Mouse (Mus musculus): ENCODE data around the gene Lin52. TPM values are rescaled to one million over a fixed set of nuclear protein-coding genes. Genes with fewer than 3 reads are reported as not detected.

Gene Lin52
- polyA plus RNA-seq (2014; fragmentation: Illumina TruSeq; extraction: RNeasy Lipid Tissue Mini Kit (QIAGEN cat#74804); ENCODE audit: low read depth, low replicate concordance) = 35.7 TPM

DNA sequence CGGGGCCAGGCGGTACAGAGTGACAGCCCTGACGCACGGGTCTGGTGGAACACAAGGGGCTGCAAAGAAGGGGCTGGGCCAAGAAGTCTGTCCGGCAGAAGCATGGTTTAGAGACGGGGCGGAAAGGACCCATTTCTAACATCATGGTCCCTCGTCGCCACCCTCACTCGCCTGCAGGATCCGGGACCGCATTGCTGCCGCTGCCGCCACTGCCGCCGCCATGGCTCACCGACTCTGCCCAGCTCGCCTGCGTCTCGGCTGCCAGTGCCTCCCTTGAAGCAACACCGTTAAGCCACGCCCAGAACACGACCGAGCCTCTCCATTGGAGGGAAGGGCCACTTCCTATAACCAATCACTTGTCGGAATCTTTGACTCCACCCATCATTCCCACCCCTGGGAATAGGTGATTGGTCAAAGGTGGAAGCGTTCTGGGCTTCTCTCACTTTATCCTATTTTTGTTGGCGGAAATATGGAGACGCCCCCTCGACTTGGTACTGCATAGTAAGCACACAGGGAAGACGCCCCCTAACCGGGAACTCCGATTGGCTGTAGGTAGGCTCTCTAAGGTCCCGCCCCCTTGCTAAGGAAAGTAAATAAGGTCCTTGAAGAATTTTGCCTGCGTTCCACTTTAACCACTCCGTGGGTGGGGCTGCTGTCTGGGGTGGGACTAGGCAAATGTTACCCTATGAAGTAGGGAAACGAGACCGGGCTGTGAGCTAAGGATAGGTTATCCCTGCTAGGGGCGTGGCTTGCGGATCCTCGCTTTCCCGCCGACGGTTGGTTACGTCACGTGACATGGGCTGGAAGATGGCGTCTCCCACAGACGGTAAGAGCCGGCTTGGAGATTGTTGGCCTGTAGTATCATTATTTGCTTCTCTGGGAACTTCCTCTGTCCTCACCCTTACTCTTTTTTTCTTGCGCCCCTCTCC is at the start of gene Lin52, which contains the start of gene Aldh6a1:
TSS of gene Lin52 (plus strand) at position 705 of the 929 bp plus-strand sequence.
TSS of gene Aldh6a1 (minus strand) at position 287 of the 929 bp plus-strand sequence.

DNA sequence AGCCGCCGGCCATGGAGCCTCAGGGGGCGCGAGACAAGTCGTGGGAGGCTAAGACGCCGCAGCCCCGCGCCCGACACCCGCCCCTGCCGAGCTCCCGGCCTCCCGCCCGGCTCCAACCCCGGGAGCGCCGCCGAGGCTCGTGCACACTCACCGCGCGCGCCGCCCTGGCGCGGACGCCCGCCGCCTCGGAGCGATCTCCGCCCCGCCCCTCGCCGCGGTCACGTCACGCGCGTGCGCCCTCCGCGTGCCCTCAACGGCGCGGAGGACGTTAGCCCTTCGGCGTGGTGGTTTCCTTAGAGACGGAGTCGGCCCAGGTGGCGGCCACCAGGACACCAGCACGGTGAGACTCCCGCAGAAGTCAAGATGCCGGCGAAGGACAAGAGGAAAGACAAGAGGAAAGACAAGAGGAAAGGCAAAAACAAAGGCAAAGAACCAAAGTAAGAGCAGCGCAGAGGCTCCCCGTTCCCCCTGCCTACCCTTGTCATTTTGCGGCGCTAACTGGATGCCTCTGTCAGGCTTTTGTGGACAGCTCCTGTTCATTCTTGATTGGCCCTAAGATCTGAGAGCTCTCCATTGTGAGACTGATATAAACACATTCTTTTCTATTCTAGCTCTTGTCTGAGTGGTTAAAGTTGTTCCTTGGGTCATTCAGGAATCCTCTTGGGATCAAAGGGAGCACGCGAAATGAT is 42.3 kb upstream of the Lin52 start, which contains the start of the genes Entpd5 and Bbof1:
TSS of gene Entpd5 (minus strand) at position 211 of the 689 bp plus-strand sequence.
TSS of gene Bbof1 (plus strand) at position 253 of the 689 bp plus-strand sequence.

DNA sequence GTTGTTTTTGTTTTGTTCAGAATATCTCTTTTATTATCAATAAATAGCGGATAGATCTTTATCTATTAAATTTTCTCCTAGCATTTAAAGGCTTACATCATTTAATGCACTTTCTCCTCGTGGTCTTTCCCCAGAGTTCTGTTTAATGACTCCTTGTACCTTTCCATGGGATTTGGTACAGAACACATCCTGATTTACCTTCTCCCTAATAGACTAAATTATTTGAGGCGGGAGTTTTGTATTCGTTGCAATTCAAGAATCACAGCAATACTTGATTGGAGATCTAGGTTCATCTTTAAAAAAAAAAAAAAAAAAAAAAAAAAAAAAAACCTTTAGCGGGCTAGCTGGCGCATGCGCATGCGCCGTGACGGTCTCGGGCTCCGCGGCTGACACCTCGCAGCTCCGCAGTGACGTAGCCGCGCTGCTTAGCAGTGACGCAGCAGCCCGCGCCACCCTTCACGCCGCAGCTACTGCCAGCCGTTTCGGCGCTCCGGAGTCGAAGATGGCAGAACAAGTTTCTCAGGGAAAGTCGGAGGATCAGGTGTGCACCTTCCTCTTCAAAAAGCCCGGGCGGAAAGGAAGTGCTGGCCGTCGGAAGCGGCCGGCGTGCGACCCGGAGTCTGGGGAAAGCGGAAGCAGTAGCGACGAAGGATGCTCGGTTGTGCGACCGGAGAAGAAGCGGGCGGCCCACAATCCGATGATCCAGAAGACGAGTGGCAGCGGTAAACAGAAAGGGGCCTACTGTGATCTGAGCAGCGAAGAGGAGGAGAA is 34.2 kb upstream of the Lin52 start, which contains the start of gene Rnf113a2:
TSS of gene Rnf113a2 (plus strand) at position 363 of the 771 bp plus-strand sequence.

DNA sequence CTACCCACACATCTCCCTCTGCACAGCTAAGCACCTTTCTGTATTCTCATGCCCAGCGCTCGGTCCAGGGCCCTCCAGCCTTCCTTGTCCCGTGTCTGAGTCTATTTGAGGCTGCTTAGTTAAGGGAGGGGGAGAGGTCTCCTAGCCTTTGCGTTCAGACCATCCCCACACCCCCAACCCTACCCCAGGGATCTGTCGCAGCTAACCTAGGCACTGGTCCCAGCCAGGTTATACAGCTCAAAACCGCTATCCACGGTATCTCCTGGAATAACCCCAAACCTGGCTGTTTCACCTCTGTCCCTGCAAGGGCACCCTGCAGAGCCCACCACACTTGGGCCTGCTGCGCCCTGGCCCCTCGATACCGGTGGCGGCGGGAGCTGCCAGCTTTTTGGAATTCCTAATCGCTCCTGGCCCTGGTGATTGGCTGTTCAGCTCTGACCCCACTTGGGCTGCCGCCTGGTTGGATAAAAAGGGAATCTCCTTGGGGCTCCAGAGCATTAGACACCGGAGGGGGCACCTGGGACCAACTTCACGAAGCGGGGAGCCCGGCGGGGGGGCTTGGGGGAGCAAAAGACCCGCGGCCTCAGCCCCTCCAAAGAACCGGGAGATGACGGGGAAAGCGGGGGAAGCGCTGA is 118.2 kb downstream of the Lin52 start, which contains the start of gene Vsx2:
TSS of gene Vsx2 (plus strand) at position 427 of the 635 bp plus-strand sequence.

Other genes starting within 250 kb of the Lin52 start
- 4.6 TPM for gene Elmsan1, start 232.5 kb upstream of the Lin52 start, polyA plus RNA-seq (2014; fragmentation: Illumina TruSeq; extraction: RNeasy Lipid Tissue Mini Kit (QIAGEN cat#74804); ENCODE audit: low read depth, low replicate concordance)
- 199 TPM for gene Ptgr2, start 166.2 kb upstream of the Lin52 start, polyA plus RNA-seq (2014; fragmentation: Illumina TruSeq; extraction: RNeasy Lipid Tissue Mini Kit (QIAGEN cat#74804); ENCODE audit: low read depth, low replicate concordance)
- gene Zfp410, start 134.6 kb upstream of the Lin52 start, polyA plus RNA-seq (2014; fragmentation: Illumina TruSeq; extraction: RNeasy Lipid Tissue Mini Kit (QIAGEN cat#74804); ENCODE audit: low read depth, low replicate concordance) = 21.9 TPM
- gene Coq6, start 89.8 kb upstream of the Lin52 start, polyA plus RNA-seq (2014; fragmentation: Illumina TruSeq; extraction: RNeasy Lipid Tissue Mini Kit (QIAGEN cat#74804); ENCODE audit: low read depth, low replicate concordance) = 1.2 TPM
- 3.6 TPM for gene Fam161b, start 89.6 kb upstream of the Lin52 start, polyA plus RNA-seq (2014; fragmentation: Illumina TruSeq; extraction: RNeasy Lipid Tissue Mini Kit (QIAGEN cat#74804); ENCODE audit: low read depth, low replicate concordance)
- 313 TPM for gene Entpd5, start 42.4 kb upstream of the Lin52 start, polyA plus RNA-seq (2014; fragmentation: Illumina TruSeq; extraction: RNeasy Lipid Tissue Mini Kit (QIAGEN cat#74804); ENCODE audit: low read depth, low replicate concordance)
- 19.5 TPM for gene Bbof1, start 42.4 kb upstream of the Lin52 start, polyA plus RNA-seq (2014; fragmentation: Illumina TruSeq; extraction: RNeasy Lipid Tissue Mini Kit (QIAGEN cat#74804); ENCODE audit: low read depth, low replicate concordance)
- gene Rnf113a2, start 34.2 kb upstream of the Lin52 start, polyA plus RNA-seq (2014; fragmentation: Illumina TruSeq; extraction: RNeasy Lipid Tissue Mini Kit (QIAGEN cat#74804); ENCODE audit: low read depth, low replicate concordance) = 10.9 TPM
- 1,492 TPM for gene Aldh6a1, start 418 bp upstream of the Lin52 start, polyA plus RNA-seq (2014; fragmentation: Illumina TruSeq; extraction: RNeasy Lipid Tissue Mini Kit (QIAGEN cat#74804); ENCODE audit: low read depth, low replicate concordance)
- not detected for gene Vsx2, start 118.3 kb downstream of the Lin52 start, polyA plus RNA-seq (2014; fragmentation: Illumina TruSeq; extraction: RNeasy Lipid Tissue Mini Kit (QIAGEN cat#74804); ENCODE audit: low read depth, low replicate concordance)
- gene Abcd4, start 166.0 kb downstream of the Lin52 start, polyA plus RNA-seq (2014; fragmentation: Illumina TruSeq; extraction: RNeasy Lipid Tissue Mini Kit (QIAGEN cat#74804); ENCODE audit: low read depth, low replicate concordance) = 9.9 TPM
- not detected for gene Vrtn, start 189.6 kb downstream of the Lin52 start, polyA plus RNA-seq (2014; fragmentation: Illumina TruSeq; extraction: RNeasy Lipid Tissue Mini Kit (QIAGEN cat#74804); ENCODE audit: low read depth, low replicate concordance)
- gene Syndig1l, start 247.4 kb downstream of the Lin52 start, polyA plus RNA-seq (2014; fragmentation: Illumina TruSeq; extraction: RNeasy Lipid Tissue Mini Kit (QIAGEN cat#74804); ENCODE audit: low read depth, low replicate concordance) = not detected

Measured in kidney, adult 10 weeks (tissue).